Mouse (Mus musculus) embryo, embryonic 10.5 days (tissue): ENCODE data around the gene Gm21996.
"Not testable (repeated sequence)": the region's sequence is repeated elsewhere in the genome, so short reads cannot be mapped to it uniquely, and the experiment has no call there.

Experiments
- DNase-seq: peaks from one replicate; pipeline ENCODE4 v3.0.0-alpha.2; 2015; ENCODE audit warnings: low spot score

Gene Gm21996

GRCm38 (mm10) chrY:89745432-89745831, at the start of gene Gm21996:
Gm21996 (minus strand) TSS chrY:89745532.
- not testable (repeated sequence) for DNase-seq
